ENCODE assay signal across 8 mouse cellular contexts in the genomic region with DNA sequence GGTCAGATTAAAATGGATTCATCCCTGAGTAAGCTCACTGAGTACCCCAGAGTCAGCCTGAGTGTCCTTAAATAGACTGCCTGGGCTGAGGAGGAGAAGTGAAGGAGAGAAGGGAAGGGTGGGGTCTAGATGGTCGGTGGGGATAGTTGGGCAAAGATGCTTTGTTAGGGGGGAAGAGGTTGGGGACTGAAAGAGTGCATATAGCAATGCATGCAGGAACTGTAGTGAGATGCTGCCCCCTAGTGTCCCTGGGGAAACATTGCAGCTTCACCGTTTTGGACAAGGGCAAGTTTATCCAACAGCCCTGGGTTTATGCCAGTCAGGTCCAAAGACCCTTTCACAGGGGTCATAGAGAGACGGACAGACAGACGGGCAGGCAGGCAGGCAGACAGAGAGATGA.
DNase-seq lines count a peak whose midpoint lies in the region; ATAC-seq lines count a peak whose summit lies in the region.

No protein-coding gene starts in this region.

- H3K27ac ChIP-seq in hindbrain, embryonic 10.5 days = no peak overlapping the region
- no peak overlapping the region for H3K27ac ChIP-seq in hindbrain, embryonic 16.5 days (ENCODE audit: low read depth, low read length)
- no peak overlapping the region for H3K27ac ChIP-seq in hindbrain, embryonic 13.5 days

- ATAC-seq in hindbrain, embryonic 16.5 days = no peak
- peak; percentile 28; the same call in 1 of the 2 replicates for ATAC-seq in hindbrain, embryonic 13.5 days (ENCODE audit: low FRiP score)
- no peak for ATAC-seq in megakaryocyte progenitor cell, adult 5-6 weeks (replicated peaks; ENCODE audit: poor library complexity)

- H3K4me3 ChIP-seq in hindbrain, embryonic 10.5 days = no peak overlapping the region
- no peak overlapping the region for H3K4me3 ChIP-seq in hindbrain, embryonic 16.5 days (ENCODE audit: low read length)
- H3K4me3 ChIP-seq in hindbrain, embryonic 13.5 days = no peak overlapping the region

- H3K4me2 ChIP-seq in hindbrain, embryonic 16.5 days (ENCODE audit: low read length) = no peak overlapping the region
- H3K4me2 ChIP-seq in hindbrain, embryonic 13.5 days = no peak overlapping the region

- H3K27me3 ChIP-seq in hindbrain, embryonic 10.5 days (ENCODE audit: insufficient read depth, poor library complexity, severe bottlenecking) = peaks cover 7% of the 10 kb centered on the region; the same call in 1 of the 2 replicates
- no peaks in the 10 kb centered on the region for H3K27me3 ChIP-seq in hindbrain, embryonic 16.5 days (replicated peaks; ENCODE audit: control insufficient read depth, insufficient read depth, low read length)
- H3K27me3 ChIP-seq in hindbrain, embryonic 13.5 days = 0 out of 2 replicates have a peak, but pooled peaks cover 8% of the 10 kb centered on the region

- H3K4me1 ChIP-seq in hindbrain, embryonic 10.5 days (replicated peaks) = peaks cover 5% of the 10 kb centered on the region; the same call in 1 of the 2 replicates
- H3K4me1 ChIP-seq in hindbrain, embryonic 16.5 days (ENCODE audit: control insufficient read depth, insufficient read depth, low read depth, low read length) = no peaks in the 10 kb centered on the region
- no peaks in the 10 kb centered on the region for H3K4me1 ChIP-seq in hindbrain, embryonic 13.5 days (replicated peaks)

- H3K9me3 ChIP-seq in hindbrain, embryonic 10.5 days = no peaks in the 10 kb centered on the region; the same call in 1 of the 2 replicates
- H3K9me3 ChIP-seq in hindbrain, embryonic 16.5 days (ENCODE audit: control insufficient read depth, low read length) = 0 out of 2 replicates have a peak, but pooled peaks cover 2% of the 10 kb centered on the region
- no peaks in the 10 kb centered on the region for H3K9me3 ChIP-seq in hindbrain, embryonic 13.5 days

- peak; percentile 59 for DNase-seq in hindbrain, embryonic 10.5 days (ENCODE audit: low spot score)
- DNase-seq in urinary bladder, postnatal 14 days (ENCODE audit: low spot score) = peak; percentile 27
- no peak for DNase-seq in urinary bladder, adult 2 months (ENCODE audit: low spot score)
- peak; percentile 78 to 81 for DNase-seq in cerebellum, postnatal 14 days
- peak; percentile 28 for DNase-seq in lung, postnatal 36 days

- WGBS in hindbrain, embryonic 10.5 days = 12% methylated on average over 4 of the region's 4 CpGs
- WGBS in hindbrain, embryonic 16.5 days = 5% methylated on average over 4 of the region's 4 CpGs
- WGBS in hindbrain, embryonic 13.5 days = 11% methylated on average over 4 of the region's 4 CpGs

- no peaks in the 10 kb centered on the region for H3K36me3 ChIP-seq in hindbrain, embryonic 10.5 days
- no peaks in the 10 kb centered on the region for H3K36me3 ChIP-seq in hindbrain, embryonic 16.5 days (ENCODE audit: control insufficient read depth, insufficient read depth, low read length)
- H3K36me3 ChIP-seq in hindbrain, embryonic 13.5 days = no peaks in the 10 kb centered on the region

- H3K9ac ChIP-seq in hindbrain, embryonic 16.5 days (ENCODE audit: low read depth, low read length) = no peak overlapping the region
- no peak overlapping the region for H3K9ac ChIP-seq in hindbrain, embryonic 13.5 days
